Mouse (Mus musculus) embryonic stem cell, embryonic (primary cell): ENCODE data around the gene Il23a.

ENCODE experiments used
- CTCF ChIA-PET, 4 experiments: fragments of 300-600 bp in 2 of 4; fragments of 350-600 bp in 2 of 4; sonication (Branson Sonifier 250); formaldehyde crosslinking; loops; one replicate each; lab custom pipeline; 2022; ENCODE audit warnings: inconsistent platforms in 2 of 4; lab: Charles Lee
- POLR2A ChIA-PET, 4 experiments: fragments of 300-600 bp in 2 of 4; fragments of 350-600 bp in 2 of 4; sonication (Branson Sonifier 250); formaldehyde crosslinking; loops; one replicate each; lab custom pipeline; 2022; ENCODE audit warnings: antibody characterized with exemption in 4 of 4, inconsistent platforms in 1 of 4; lab: Charles Lee

Il23a gene

DNA sequence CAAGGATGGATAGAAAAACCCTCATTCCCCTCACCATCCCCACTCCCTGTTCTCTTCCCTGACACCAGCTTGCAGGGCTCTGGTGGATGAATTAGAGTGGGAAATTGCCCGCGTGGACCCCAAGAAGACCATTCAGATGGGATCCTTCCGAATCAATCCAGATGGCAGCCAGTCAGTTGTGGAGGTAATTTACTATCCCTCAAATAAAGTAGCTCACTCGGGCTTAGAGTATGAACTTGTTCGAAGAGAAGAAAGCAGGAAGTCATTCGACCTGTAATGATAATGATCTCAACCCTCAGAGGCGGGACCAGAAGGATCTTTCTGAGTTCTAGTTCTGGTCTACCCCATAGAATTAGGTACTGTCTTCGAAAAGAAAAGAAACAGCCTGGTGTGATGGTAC, 25.0 kb upstream of the Il23a start:
- CTCF ChIA-PET, result interaction anchor here in 2 of 4 experiments (1.2 to 2.1 kb wide), 5 partner anchors 11 to 681 kb away, joined by 4 to 6 read pairs (median 5); partner anchors contain the start of genes Cs (in 1 of the 2), Pan2 (in 1 of the 2) and Stat6 (in 1 of the 2)
- POLR2A ChIA-PET, result interaction anchor here in 3 of 4 experiments (0.6 to 12.0 kb wide), 64 partner anchors 8 to 655 kb away, joined by 3 to 252 read pairs (median 9); partner anchors contain the start of genes Coq10a (in 3 of the 3), Cs (in 3 of the 3), Pan2 (in 3 of the 3) and Spryd4 (in 3 of the 3)

DNA sequence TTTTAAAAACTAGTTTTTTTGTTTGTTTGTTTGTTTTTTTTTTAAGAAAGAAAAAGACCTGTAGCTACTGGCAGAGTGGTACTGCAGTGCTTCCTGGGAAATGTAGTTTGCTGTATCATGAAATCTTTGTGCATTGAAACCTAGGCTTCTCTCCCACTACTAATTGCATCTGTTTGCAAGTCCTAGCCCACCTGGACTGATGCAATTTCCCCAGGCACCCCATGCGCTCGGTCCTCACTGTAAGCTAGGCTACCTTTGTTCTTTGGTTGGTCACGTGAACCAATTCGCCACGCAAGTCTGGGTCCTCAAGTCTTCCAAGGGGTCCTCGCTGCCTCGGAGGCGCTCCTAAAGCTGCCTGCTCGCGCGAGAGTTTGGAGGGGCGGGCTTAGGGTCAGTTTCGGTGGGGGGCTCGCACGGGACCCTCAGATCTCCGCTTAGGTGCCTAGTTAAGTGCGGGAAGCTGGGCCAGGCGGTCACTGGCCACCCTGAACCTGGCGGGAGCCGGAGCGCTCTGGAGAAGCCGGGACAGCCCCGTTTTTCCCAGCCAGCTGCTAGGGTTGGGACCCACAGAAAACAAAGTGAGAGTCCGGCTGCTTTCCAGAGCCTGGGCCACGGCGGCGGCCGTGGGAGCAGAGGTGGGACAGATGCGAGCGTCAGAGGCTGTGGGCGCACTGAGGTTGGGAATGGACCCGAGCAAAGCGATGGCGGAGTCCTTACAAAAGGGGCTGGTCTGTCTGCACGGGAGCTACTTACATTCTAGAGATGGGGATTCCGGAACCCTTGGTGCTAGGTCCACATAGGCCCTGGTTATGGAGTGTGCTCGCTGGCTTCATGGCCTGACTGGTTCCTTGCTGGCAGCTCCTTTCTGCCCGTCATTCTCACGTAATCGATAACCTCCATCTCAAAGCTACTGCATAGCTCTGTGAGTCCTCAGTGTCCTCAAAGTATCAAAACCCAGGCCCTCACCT, 23.9 kb upstream of the Il23a start, which contains the start of gene Cnpy2:
Cnpy2 (plus strand) TSS at position 319 of the 968 bp plus-strand sequence.
- CTCF ChIA-PET, result interaction anchor here (0.6 to 2.1 kb wide), 22 partner anchors 9 to 810 kb away, joined by 3 to 7 read pairs (median 4); partner anchors contain the start of genes Cs (in 1 of the 4), Nabp2 (in 1 of the 4), Pa2g4 (in 1 of the 4) and Pan2 (in 1 of the 4)
- POLR2A ChIA-PET, result interaction anchor here (0.6 to 12.0 kb wide), 163 partner anchors 9 to 857 kb away, joined by 3 to 252 read pairs (median 5); partner anchors contain the start of genes Coq10a (in 4 of the 4), Pan2 (in 4 of the 4), Cs (in 3 of the 4) and Esyt1 (in 3 of the 4)

DNA sequence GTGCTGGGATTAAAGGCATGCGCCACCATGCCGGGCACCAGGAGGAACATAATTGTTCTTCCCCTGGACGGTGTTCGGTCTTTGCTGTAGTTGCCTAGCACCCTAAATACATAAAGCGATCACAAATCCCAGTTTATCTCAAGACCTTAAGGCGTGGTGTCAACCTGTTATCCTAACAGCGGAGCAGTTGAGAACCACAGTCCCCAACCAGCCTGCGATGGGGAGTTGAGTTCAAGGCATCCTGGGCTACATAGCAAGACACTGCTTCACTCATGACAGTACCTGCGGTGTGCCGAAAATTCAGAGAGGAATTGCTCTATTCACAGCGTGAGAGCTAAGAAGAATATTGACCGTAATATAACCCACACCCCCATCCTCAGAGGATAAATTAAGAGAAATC, 23.1 kb upstream of the Il23a start:
- ChIA-PET CTCF (interaction anchor here in 3 of 4 experiments (0.6 to 2.1 kb wide), 15 partner anchors 9 to 809 kb away, joined by 3 to 7 read pairs (median 4); partner anchors contain the start of genes Cs (in 1 of the 3), Nabp2 (in 1 of the 3), Pan2 (in 1 of the 3) and Rnf41 (in 1 of the 3)), POLR2A (interaction anchor here (0.6 to 12.0 kb wide), 110 partner anchors 8 to 856 kb away, joined by 3 to 252 read pairs (median 6); partner anchors contain the start of genes Pan2 (in 4 of the 4), Coq10a (in 3 of the 4), Cs (in 3 of the 4) and Zc3h10 (in 3 of the 4))

DNA sequence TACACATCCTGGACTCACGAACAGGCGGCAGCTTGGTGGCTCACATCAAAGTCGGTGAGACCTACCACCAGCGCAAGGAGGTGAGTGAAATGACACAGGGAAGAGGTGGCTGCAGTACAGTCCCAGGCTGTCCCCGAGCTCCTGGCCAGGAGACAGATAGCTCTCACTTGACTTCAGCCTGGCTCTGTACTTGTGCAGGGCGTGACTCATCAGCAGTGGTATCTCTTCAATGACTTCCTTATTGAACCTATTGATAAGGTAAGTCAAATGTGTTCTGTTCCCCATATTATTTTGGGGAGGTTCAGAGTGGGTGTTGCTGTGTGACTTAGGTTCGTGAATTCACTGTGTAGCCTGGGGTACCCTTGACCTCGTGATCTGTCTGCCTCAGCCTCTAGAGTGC, 17.0 kb upstream of the Il23a start:
- CTCF ChIA-PET, result interaction anchor here in 3 of 4 experiments (0.6 to 1.0 kb wide), 3 partner anchors 8 to 194 kb away, joined by 3 to 7 read pairs (median 3); no protein-coding TSS in a partner anchor
- POLR2A ChIA-PET, result interaction anchor here in 3 of 4 experiments (0.6 to 4.6 kb wide), 9 partner anchors 10 to 381 kb away, joined by 3 to 28 read pairs (median 5); partner anchors contain the start of genes Pan2 (in 2 of the 3), Rab5b (in 1 of the 3) and Stat2 (in 1 of the 3)

DNA sequence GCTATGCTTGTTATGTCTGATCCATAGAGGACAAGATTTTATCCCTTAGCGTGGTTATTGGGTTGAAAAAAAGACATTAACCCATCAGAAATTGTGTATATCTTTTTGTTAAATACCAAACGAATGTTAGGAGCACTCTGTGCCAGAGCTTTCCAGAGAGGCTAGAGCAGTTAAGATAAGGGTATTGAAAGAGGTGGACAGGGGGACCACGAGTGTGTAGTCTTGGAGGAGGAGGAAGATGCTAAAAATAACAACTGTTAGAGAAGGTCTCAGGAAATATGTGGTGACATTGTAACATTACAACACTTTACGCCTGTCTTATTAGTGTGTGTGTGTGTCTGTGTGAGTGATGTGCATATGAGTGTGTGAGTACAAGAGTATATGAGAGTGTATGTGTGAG, 12.3 kb upstream of the Il23a start:
- CTCF ChIA-PET, result no interaction called here
- POLR2A ChIA-PET, result interaction anchor here in 1 of 4 experiments (2.7 kb wide), 1 partner anchor 11 kb away, joined by 14 read pairs; the partner anchor contains the start of gene Cnpy2

DNA sequence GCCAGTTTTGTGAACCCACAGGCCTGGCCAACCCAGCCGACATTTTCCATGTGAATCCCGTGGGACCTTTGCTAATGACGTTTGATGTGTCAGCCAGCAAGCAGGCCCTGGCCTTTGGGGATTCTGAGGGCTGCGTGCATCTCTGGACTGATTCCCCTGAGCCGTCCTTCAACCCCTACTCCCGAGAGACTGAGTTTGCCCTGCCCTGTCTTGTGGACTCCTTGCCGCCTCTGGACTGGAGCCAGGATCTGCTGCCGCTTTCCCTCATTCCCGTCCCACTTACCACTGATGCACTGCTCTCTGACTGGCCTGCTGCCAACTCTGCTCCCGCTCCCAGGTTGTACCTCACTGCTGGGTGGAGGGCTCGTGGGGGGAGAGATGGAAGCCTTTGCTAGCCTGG, 11.6 kb upstream of the Il23a start:
- POLR2A ChIA-PET, result interaction anchor here in 2 of 4 experiments (0.5 to 2.7 kb wide), 4 partner anchors 10 to 322 kb away, joined by 3 to 14 read pairs (median 6); partner anchors contain the start of gene Cnpy2 (in 1 of the 2)
- CTCF ChIA-PET, result interaction anchor here in 1 of 4 experiments (0.5 kb wide), 1 partner anchor 100 kb away, joined by 3 read pairs; no protein-coding TSS in a partner anchor

DNA sequence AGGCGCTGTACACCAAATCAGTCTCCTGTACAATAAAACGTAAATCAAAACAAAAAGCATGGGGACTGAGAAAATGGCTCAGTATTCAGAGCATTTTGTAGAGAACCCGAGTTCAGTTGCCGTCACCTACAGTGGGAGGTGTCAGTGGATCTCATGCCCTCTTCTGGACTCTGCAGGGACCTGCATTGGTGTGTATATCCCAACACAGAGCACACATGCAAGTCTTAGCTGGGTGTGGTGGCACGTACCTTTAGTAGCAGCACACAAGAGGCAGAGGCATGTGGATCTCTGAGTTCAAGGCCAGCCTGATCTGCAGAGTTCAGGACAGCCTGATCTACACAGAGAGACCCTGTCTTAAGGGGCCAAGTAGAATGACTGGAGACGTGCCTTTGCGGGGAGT, 11.1 kb upstream of the Il23a start:
- CTCF ChIA-PET, result interaction anchor here in 2 of 4 experiments (0.5 to 0.6 kb wide), 2 partner anchors 101 to 430 kb away, joined by 3 to 7 read pairs; no protein-coding TSS in a partner anchor
- POLR2A ChIA-PET, result interaction anchor here in 2 of 4 experiments (0.5 to 2.7 kb wide), 5 partner anchors 10 to 323 kb away, joined by 3 to 14 read pairs (median 5); partner anchors contain the start of gene Cnpy2 (in 1 of the 2)

DNA sequence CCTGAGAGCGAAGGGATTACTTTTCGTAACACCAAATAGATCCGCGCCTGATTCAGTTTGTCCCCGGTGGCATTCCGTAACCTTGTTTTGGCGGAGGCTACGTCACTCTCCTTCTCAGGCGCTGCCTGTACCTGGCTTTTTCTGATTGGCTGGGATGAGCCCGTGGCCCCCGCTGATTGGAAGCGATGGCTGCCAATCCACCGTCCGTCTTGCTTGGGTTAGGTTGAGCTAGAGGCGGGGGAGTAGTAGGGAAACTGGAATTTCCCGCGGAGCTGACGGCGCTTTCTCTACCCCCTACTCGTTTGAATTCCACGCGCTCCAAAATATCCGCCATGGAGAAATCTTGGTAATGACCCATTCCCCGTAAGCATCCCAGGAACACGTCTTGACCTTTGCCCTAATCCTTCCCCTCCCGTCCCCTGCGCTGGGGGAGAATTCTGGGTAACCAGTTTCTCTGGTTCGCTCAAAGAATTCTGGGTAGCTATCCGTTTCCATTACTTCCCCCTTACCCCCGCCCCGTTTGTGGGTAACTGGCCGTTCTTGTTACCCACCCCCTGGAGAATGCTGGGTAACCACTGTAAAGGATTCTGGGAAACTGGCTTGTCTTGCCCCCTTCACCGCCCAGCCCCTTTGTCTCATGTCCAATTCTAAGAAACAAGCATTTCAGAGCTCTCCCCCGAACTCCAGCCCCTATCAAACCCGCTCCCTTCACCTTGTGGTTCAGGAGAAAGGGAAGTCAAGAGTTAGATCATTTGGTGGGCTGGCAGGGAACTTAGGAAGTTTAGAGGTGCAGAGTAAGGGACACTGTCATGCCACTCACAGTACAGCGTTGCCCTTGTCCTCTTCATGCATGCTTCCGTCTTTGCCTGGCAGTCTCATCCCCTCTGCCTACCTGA, 4.8 kb upstream of the Il23a start, which contains the start of gene Pan2:
Pan2 (plus strand) TSS at position 210 of the 896 bp plus-strand sequence.
- ChIA-PET POLR2A (interaction anchor here (0.5 to 4.5 kb wide), 155 partner anchors 9 to 682 kb away, joined by 3 to 113 read pairs (median 4); partner anchors contain the start of genes Cnpy2 (in 4 of the 4), Coq10a (in 3 of the 4), Esyt1 (in 3 of the 4) and Gls2 (in 3 of the 4)), CTCF (interaction anchor here (0.5 to 2.1 kb wide), 22 partner anchors 9 to 295 kb away, joined by 3 to 12 read pairs (median 4); partner anchors contain the start of genes Cnpy2 (in 1 of the 4), Esyt1 (in 1 of the 4), Gls2 (in 1 of the 4) and Stat2 (in 1 of the 4))

DNA sequence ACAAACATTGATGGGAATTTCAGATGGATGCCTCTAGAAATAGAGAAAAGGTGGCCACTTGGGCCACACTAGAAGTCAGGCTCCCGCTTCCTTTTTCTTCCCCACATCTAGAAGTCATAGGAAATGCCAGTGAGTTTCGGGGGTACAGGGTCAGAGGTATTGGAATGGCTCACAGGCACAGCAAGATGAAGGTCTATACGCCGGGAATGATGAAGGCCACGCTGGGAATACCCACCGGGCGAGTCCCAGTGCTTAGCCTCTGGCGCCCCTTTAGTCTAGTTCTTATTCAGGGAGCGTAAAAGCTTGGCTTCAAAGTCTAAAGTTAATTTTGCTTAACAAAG, 4.2 kb upstream of the Il23a start:
- ChIA-PET CTCF (interaction anchor here (0.6 to 2.1 kb wide), 13 partner anchors 9 to 288 kb away, joined by 3 to 12 read pairs (median 5); partner anchors contain the start of genes Cnpy2 (in 1 of the 4), Esyt1 (in 1 of the 4) and Stat2 (in 1 of the 4)), POLR2A (interaction anchor here (0.5 to 4.5 kb wide), 127 partner anchors 8 to 681 kb away, joined by 3 to 113 read pairs (median 5); partner anchors contain the start of genes Cnpy2 (in 4 of the 4), Coq10a (in 3 of the 4), Esyt1 (in 3 of the 4) and Gls2 (in 3 of the 4))

DNA sequence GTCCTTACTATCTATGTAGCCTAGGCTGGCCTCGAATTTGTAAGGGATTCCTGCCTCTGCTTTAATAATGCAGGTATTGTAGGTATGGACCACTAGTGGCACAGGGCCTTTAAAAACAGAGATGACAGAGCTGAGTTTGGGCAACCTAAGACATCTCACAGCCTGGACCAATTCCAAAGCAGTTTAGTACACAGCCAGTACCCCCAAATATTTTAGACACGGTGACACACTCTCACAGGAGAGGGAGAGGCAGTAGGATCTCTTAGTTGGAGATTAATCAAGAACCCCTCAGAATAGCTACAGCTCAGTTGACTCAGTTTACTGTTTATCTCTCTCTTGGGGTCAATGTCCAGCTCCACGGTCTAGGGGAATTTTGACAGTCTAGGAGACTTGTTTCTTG, 3.8 kb upstream of the Il23a start:
- ChIA-PET POLR2A (interaction anchor here in 3 of 4 experiments (0.6 to 4.5 kb wide), 43 partner anchors 10 to 640 kb away, joined by 3 to 113 read pairs (median 8); partner anchors contain the start of genes Zc3h10 (in 3 of the 3), Cnpy2 (in 2 of the 3), Nabp2 (in 2 of the 3) and Rnf41 (in 2 of the 3)), CTCF (interaction anchor here in 2 of 4 experiments (0.6 to 2.1 kb wide), 5 partner anchors 19 to 56 kb away, joined by 3 to 9 read pairs (median 5); partner anchors contain the start of gene Cnpy2 (in 1 of the 2))

DNA sequence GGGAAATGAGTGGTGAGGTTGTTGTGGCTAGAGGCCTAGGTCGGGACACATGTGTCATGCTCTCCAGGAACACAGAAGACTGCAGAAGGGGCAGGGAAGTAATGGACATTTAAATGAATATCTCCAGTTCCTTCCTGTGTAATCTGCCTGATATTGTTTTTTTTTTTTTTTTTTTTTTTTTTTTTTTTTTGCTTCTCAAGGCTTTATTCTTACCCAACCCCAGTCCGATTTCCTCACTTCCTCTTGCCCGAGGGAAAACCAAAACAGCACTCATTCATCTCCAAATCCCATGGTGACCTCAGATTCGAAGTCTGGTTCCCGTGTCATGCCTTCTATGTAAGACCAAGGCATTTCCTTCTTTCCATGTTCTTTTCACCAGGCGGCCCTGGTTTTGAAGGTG, 309 bp downstream of the Il23a start:
- CTCF ChIA-PET, result interaction anchor here in 1 of 4 experiments (2.2 kb wide), 1 partner anchor 15 kb away, joined by 10 read pairs; no protein-coding TSS in a partner anchor
- POLR2A ChIA-PET, result interaction anchor here in 3 of 4 experiments (0.6 to 3.3 kb wide), 12 partner anchors 9 to 250 kb away, joined by 3 to 15 read pairs (median 5); partner anchors contain the start of genes Cnpy2 (in 2 of the 3), Stat2 (in 1 of the 3) and Zc3h10 (in 1 of the 3)

DNA sequence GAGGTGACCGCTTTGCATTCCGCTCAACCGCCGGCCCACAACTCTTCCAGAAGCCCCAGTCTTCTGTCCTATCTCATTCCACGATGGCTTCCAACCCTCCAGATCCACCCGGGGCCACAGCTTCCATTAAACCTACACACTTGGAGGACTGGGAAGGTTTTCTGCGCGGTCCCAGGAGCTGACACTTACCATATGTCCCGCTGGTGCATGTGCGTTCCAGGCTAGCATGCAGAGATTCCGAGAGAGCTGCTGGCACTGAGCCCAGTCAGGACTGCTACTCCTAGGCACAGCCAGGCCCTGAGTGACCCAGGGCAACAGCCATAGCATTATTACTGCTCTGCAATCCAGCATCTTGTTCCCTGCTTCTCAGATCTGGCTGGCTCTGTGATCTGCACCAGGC, 930 bp downstream of the Il23a start:
- CTCF ChIA-PET, result interaction anchor here in 2 of 4 experiments (1.4 to 2.2 kb wide), 2 partner anchors 14 kb away, joined by 3 to 10 read pairs; no protein-coding TSS in a partner anchor
- POLR2A ChIA-PET, result interaction anchor here in 3 of 4 experiments (0.7 to 3.3 kb wide), 15 partner anchors 12 to 250 kb away, joined by 3 to 15 read pairs (median 4); partner anchors contain the start of genes Cnpy2 (in 2 of the 3), Stat2 (in 2 of the 3), Nabp2 (in 1 of the 3) and Rnf41 (in 1 of the 3)

DNA sequence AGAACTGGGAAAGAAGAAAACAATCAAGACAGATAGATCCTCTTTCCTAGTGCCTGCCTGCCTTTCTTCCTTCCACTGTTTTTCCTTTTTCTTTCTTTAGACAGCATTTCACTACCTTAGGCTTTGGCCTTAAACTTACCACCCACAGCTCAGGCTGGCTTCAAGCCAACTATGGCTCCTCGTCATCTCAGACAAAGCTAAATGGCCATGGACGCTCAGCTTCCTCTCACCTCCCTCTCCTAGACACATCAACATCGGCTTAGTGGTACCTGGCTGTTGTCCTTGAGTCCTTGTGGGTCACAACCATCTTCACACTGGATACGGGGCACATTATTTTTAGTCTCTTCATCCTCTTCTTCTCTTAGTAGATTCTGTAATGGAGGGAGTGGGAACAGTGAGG, 1.3 kb downstream of the Il23a start:
- ChIA-PET POLR2A (interaction anchor here in 3 of 4 experiments (0.5 to 3.3 kb wide), 34 partner anchors 12 to 262 kb away, joined by 3 to 15 read pairs (median 4); partner anchors contain the start of genes Cnpy2 (in 2 of the 3), Stat2 (in 2 of the 3), Zc3h10 (in 2 of the 3) and Apof (in 1 of the 3)), CTCF (interaction anchor here in 3 of 4 experiments (0.8 to 2.2 kb wide), 4 partner anchors 13 to 629 kb away, joined by 3 to 10 read pairs (median 4); partner anchors contain the start of gene Nab2 (in 1 of the 3))

DNA sequence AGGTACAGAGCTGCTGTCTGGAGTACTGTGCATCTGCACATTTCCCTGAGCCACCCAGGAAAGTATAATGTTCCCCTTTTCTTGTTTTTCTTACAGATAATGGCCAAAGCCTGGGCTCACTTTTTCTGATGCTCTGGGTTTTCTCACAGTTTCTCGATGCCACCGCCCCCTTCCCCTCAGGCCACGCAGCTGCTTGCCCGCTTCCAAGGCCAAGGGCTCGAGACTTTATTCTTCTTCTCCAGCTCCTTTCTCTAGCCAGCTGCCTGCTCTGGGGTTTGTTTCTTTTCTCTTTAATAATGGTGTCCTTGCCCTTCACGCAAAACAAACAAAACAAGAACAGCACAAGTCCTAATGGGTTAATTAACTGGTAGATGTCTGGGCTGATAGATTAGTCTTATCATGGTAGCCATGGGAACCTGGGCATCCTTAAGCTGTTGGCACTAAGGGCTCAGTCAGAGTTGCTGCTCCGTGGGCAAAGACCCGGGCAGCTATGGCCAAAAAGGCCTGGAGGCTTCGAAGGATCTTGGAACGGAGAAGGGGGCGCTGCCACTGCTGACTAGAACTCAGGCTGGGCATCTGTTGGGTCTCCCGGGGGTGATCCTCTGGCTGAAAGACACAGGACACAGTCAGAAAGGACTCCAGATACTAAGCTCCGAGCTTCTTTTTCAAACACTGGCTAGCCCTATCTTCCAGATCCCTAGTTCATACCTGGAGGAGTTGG, 2.0 kb downstream of the Il23a start:
- ChIA-PET CTCF (interaction anchor here (0.7 to 2.2 kb wide), 7 partner anchors 13 to 628 kb away, joined by 3 to 10 read pairs (median 3); partner anchors contain the start of genes Nab2 (in 1 of the 4) and Stat2 (in 1 of the 4)), POLR2A (interaction anchor here in 3 of 4 experiments (0.5 to 3.3 kb wide), 31 partner anchors 11 to 263 kb away, joined by 3 to 15 read pairs (median 4); partner anchors contain the start of genes Cnpy2 (in 2 of the 3), Stat2 (in 2 of the 3), Apof (in 1 of the 3) and Cs (in 1 of the 3))
